Mouse (Mus musculus) heart, postnatal 0 days (tissue): ENCODE measurements around the gene Cep85l.

ENCODE experiments used
- CTCF ChIP-seq: IDR thresholded peaks from 2 replicates; pipeline ENCODE4 v1.5.1; 2016; ENCODE audit warnings: antibody characterized with exemption, control low read depth, low read depth
- EP300 ChIP-seq: IDR thresholded peaks from 2 replicates; pipeline ENCODE4 v1.6.1; 2016; ENCODE audit warnings: antibody characterized with exemption, low read depth

DNA sequence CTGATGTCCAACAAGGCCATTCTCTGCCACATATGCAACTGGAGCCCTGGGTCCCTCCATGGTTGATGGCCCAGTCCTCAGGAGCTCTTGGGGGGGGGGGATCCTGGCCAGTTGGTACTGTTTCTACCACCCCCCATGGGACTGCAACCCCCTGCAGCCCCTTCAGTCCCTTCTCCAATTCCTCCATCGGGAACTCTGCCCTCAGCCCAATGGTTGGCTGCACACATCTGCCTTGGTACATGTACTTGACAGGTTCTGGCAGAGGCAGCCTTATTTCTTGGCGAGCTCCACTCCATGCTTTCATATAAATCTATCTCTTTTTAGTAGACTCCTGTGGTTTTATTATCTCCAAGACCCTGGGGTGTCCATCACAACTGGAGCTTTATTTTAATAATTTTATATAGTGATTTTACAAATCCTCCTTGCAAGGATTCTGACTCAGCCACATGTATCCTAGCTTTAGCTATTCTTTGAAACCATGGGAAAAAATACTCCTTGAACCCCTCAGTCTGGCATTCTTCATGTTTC is 145.6 kb downstream of the Cep85l start:
- TF ChIP-seq CTCF (no peak), EP300 (no peak)
